Mouse (Mus musculus) hindbrain, embryonic 10.5 days (tissue): ENCODE results near the gene Palld. TPM values are rescaled to one million over a fixed set of nuclear protein-coding genes. Genes with fewer than 3 reads are reported as not detected.

Experiments
- DNase-seq: peaks from one replicate; pipeline ENCODE4 v3.0.0-alpha.2; 2017; ENCODE audit warnings: low spot score
- H3K27ac ChIP-seq: fragments of 300-500 bp; sonication (generic); 2 replicates; pipeline ENCODE4 v1.5.1; 2016; ENCODE audit warnings: mild to moderate bottlenecking, moderate library complexity
- H3K27me3 ChIP-seq: fragments of 300-500 bp; sonication (generic); 2 replicates; pipeline ENCODE4 v1.6.1; 2016; ENCODE audit warnings: mild to moderate bottlenecking; ENCODE audit not compliant: poor library complexity, insufficient read depth, severe bottlenecking
- H3K36me3 ChIP-seq: fragments of 300-500 bp; sonication (generic); 2 replicates; pipeline ENCODE4 v1.6.1; 2016; ENCODE audit warnings: mild to moderate bottlenecking, moderate library complexity
- H3K4me1 ChIP-seq: fragments of 300-500 bp; sonication (generic); replicated peaks from 2 replicates; pipeline ENCODE4 v1.6.1; 2016; ENCODE audit warnings: mild to moderate bottlenecking
- H3K4me3 ChIP-seq: fragments of 300-500 bp; sonication (generic); 2 replicates; pipeline ENCODE4 v1.5.1; 2016; ENCODE audit warnings: mild to moderate bottlenecking, moderate library complexity
- H3K9me3 ChIP-seq: fragments of 300-500 bp; sonication (generic); 2 replicates; pipeline ENCODE4 v1.6.1; 2016; ENCODE audit warnings: mild to moderate bottlenecking, moderate library complexity
- WGBS: fragments of 180-500 bp; shearing (Covaris S2); methylation state at CpG from one replicate; pipeline ENCODE4 v1.1.7; 2016; 5-methylcytosine and 5-hydroxymethylcytosine counted together
- polyA plus RNA-seq: library from polyadenylated mRNA; unstranded; fragments of >200 nt; fragmentation: Nextera tagmentation; extraction: Ambion mirVana; gene quantifications from 2 replicates; pipeline ENCODE4 v1.2.1, GENCODE M21; 2016

Palld gene
- polyA plus RNA-seq, 1 experiment from 2014 or later: 52.4 TPM

DNA sequence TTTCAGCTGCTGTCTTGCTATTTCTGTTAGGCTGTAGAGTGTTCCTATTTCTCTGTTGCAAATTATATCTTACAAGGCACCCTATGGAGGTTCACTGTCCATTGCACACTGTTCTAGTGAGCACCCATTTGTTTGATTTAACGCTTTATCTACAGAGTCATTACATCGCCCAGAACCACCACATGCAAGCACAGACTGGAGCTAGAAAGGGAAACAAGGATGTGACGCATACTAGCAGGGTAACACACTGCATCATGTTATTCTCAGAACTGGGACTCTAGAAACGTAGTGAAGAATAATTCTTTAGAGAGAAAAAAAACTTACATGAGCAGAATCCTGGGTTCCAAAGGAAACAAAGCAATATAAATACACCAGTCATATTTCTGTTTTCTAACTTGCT is 432.3 kb downstream of the Palld start:
- no peak for DNase-seq
- WGBS: 83% methylated on average over 4 of the region's 4 CpGs
- no peak overlapping the region for H3K4me3 ChIP-seq
- no peak overlapping the region for H3K27ac ChIP-seq
- H3K36me3 ChIP-seq: no peaks in the 10 kb centered on the region
- H3K4me1 ChIP-seq: no peaks in the 10 kb centered on the region
- no peaks in the 10 kb centered on the region for H3K27me3 ChIP-seq
- no peaks in the 10 kb centered on the region for H3K9me3 ChIP-seq

DNA sequence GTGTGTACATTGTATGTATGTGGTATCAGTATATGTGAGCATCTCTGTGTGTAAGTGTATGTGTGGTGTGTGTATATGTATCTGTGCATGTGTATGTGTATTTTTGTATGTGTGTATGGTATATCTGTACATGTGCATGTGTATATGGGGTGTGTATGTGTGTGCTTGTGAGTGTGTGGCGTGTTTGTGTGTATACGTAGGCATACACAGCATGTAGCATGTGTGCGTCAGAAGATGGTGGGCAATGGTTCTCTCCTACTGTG is 435.0 kb downstream of the Palld start:
- Histone ChIP-seq H3K4me3 (no peak overlapping the region), H3K4me1 (no peaks in the 10 kb centered on the region), H3K36me3 (no peaks in the 10 kb centered on the region), H3K27me3 (no peaks in the 10 kb centered on the region), H3K9me3 (no peaks in the 10 kb centered on the region), H3K27ac (no peak overlapping the region)
- DNase-seq: no peak
- WGBS: 93% methylated on average over 3 of the region's 3 CpGs

DNA sequence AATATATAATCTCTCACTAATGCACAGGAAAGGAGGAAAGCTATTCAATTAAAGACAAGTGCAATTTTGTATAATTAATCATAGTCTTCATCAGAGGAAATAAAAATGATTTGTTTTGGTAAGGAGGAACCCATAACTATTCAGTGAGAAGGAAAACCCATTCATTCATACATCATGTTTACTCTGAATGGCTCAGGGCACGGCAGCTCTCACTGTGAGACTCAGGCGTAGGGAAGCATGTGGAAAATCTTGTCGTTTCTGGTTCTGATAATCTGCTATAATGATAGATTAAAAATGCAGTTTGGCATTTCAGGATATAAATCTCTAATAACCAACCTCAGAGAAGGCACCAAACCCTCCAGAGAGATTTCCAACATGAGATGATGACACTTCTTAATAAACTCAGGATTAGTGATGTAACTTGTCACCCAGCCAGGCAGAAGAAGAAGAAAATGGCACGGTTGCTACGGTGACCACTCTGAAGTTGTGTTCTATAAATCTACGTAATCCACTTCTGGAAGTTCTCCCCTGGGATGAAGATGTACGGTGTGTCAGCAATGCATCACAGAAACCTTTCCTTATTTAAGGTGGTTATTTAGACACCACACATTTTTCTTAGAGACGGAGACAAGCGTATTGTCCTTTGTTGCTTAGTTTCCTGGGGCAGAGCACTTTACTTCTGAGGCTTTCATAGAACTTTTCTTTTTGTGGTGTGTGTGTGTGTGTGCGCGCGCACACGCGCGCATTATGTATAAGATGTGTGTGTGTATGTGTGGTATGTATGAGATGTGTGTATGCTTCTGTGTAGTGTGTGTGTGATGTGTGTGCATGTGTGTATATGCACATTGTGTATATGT is 435.6 kb downstream of the Palld start:
- WGBS: 90% methylated on average over 15 of the region's 15 CpGs
- DNase-seq: no peak

DNA sequence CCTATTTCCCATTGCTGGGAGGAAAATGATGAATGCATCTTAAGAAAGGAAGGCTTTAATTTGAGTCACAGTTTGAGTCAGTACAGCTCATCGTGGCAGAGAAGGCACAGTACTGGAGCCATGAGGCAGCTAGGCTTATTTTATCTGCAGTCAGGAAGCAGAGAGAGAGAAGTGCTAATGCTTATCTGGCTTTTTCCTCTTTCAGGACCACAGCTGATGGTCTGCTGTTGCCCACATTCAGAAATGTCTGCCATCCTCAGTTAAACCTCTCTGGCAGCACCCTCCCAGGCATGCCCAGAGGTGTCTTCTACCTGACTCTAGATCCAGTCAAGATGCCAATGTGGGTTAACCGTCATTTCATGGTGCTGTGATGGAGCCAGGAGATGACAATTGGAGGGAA is 438.1 kb downstream of the Palld start:
- Histone ChIP-seq H3K9me3 (no peaks in the 10 kb centered on the region), H3K27ac (no peak overlapping the region), H3K4me1 (no peaks in the 10 kb centered on the region), H3K27me3 (no peaks in the 10 kb centered on the region), H3K36me3 (no peaks in the 10 kb centered on the region), H3K4me3 (no peak overlapping the region)
- no peak for DNase-seq
- 84% methylated on average over 2 of the region's 2 CpGs for WGBS

More for the DNA sequence above, 435.6 kb downstream of the Palld start:
- Histone ChIP-seq H3K4me1 (no peaks in the 10 kb centered on the region), H3K36me3 (no peaks in the 10 kb centered on the region), H3K27ac (no peak overlapping the region), H3K4me3 (no peak overlapping the region), H3K27me3 (no peaks in the 10 kb centered on the region), H3K9me3 (no peaks in the 10 kb centered on the region)

GRCm38 (mm10) chr8:61462221-61462620 is 440.3 kb downstream of the Palld start:
- no peak for DNase-seq
- H3K4me1 ChIP-seq: no peaks in the 10 kb centered on the region
- no peaks in the 10 kb centered on the region for H3K36me3 ChIP-seq
- 82% methylated on average over 5 of the region's 5 CpGs for WGBS
- H3K4me3 ChIP-seq: no peak overlapping the region
- no peaks in the 10 kb centered on the region for H3K9me3 ChIP-seq
- no peak overlapping the region for H3K27ac ChIP-seq
- H3K27me3 ChIP-seq: no peaks in the 10 kb centered on the region

Other genes with a start within 250 kb of the Palld start
- 0.06 and 0.12 TPM in 2 replicates for gene Ddx60, start 25.4 kb upstream of the Palld start, polyA plus RNA-seq
- gene Anxa10, start 220.5 kb upstream of the Palld start, polyA plus RNA-seq: not detected in 2 replicates